Mouse (Mus musculus) R1 (cell line): ENCODE data around the gene Vat1.
"Not testable (repeated sequence)": the region's sequence is repeated elsewhere in the genome, so short reads cannot be mapped to it uniquely, and the experiment has no call there.

Experiments used
- DNase-seq: peaks from one replicate; pipeline ENCODE4 v3.0.0-alpha.2; 2018; ENCODE audit warnings: low read depth, low spot score

The Vat1 gene

GRCm38 (mm10) chr11:101465869-101466551 is at the start of gene Vat1:
Gene Vat1, minus strand, starts transcription at chr11:101466230.
- peak; percentile 75 for DNase-seq

GRCm38 (mm10) chr11:101507090-101507489 is 41.1 kb upstream of the Vat1 start:
- DNase-seq = peak; percentile 44

- no peak for DNase-seq
These were observed 40.3 kb upstream of the Vat1 start for GRCm38 (mm10) chr11:101506269-101506780.

GRCm38 (mm10) chr11:101486126-101486525 is 20.1 kb upstream of the Vat1 start:
- DNase-seq = no peak

GRCm38 (mm10) chr11:101485509-101486028 is 19.5 kb upstream of the Vat1 start:
- DNase-seq = no peak

GRCm38 (mm10) chr11:101484814-101485213 is 18.8 kb upstream of the Vat1 start:
- no peak for DNase-seq

- DNase-seq = no peak
These were observed 18.2 kb upstream of the Vat1 start for GRCm38 (mm10) chr11:101484245-101484644.

- DNase-seq = no peak
These were observed 17.8 kb upstream of the Vat1 start for GRCm38 (mm10) chr11:101483804-101484203.

- DNase-seq = no peak
These were observed 14.9 kb upstream of the Vat1 start for GRCm38 (mm10) chr11:101480912-101481311.

- DNase-seq = peak; percentile 83
These were observed 13.2 kb upstream of the Vat1 start for GRCm38 (mm10) chr11:101479171-101479635.

GRCm38 (mm10) chr11:101477552-101478211 is 11.7 kb upstream of the Vat1 start:
- DNase-seq = no peak

- no peak for DNase-seq
These were observed 11.1 kb upstream of the Vat1 start for GRCm38 (mm10) chr11:101477194-101477551.

- not testable (repeated sequence) for DNase-seq
These were observed 10.3 kb upstream of the Vat1 start for GRCm38 (mm10) chr11:101476361-101476760.

GRCm38 (mm10) chr11:101474298-101474697 is 8.3 kb upstream of the Vat1 start:
- no peak for DNase-seq

GRCm38 (mm10) chr11:101473686-101474085 is 7.7 kb upstream of the Vat1 start:
- DNase-seq = not testable (repeated sequence)

GRCm38 (mm10) chr11:101472336-101472735 is 6.3 kb upstream of the Vat1 start:
- DNase-seq = no peak

GRCm38 (mm10) chr11:101471926-101472325 is 5.9 kb upstream of the Vat1 start:
- no peak for DNase-seq

GRCm38 (mm10) chr11:101470206-101470605 is 4.2 kb upstream of the Vat1 start:
- peak; percentile 37 for DNase-seq

- DNase-seq = no peak
These were observed 3.1 kb upstream of the Vat1 start for GRCm38 (mm10) chr11:101469155-101469554.

GRCm38 (mm10) chr11:101468731-101469130 is 2.7 kb upstream of the Vat1 start:
- DNase-seq = no peak

GRCm38 (mm10) chr11:101468263-101468688 is 2.2 kb upstream of the Vat1 start:
- peak; percentile 63 for DNase-seq

- DNase-seq = peak; percentile 92
These were observed 1.6 kb upstream of the Vat1 start for GRCm38 (mm10) chr11:101467477-101468262.
